Mouse (Mus musculus): ENCODE measurements around the gene Suco. TPM values are rescaled to one million over a fixed set of nuclear protein-coding genes. Genes with fewer than 3 reads are reported as not detected.

Gene Suco
- polyA plus RNA-seq, 1 experiment from 2014 or later, result 13.1 TPM

DNA sequence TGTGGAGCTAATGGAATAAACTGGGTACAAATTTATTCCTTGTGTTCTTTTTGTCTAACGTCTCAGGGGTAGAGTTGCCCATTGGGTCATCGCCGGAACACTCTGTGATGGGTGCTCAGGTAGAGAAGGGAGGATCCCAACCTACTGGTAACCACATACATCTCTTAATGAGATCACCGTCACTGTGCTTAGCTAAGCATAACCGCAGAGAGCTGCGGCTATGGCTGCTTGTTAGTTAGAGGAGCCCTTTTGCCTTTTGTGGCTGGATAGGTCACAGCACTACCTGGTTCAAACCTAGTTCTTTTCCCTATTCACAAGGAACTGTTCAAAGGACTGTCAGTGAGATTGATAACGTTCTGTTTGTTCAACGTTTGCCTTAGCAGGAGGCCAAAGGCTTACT, 32.6 kb upstream of the Suco start:
- Histone ChIP-seq H3K27ac (ENCODE audit: low read length) (no peak overlapping the region), H3K4me2 (replicated peaks; ENCODE audit: low read depth, low read length) (no peak overlapping the region), H3K9ac (replicated peaks; ENCODE audit: low read depth) (no peak overlapping the region), H3K36me3 (ENCODE audit: insufficient read depth, low read length) (no peaks in the 10 kb centered on the region), H3K27me3 (replicated peaks; ENCODE audit: insufficient read depth, low read length) (no peaks in the 10 kb centered on the region), H3K4me3 (ENCODE audit: low read depth, low read length) (no peak overlapping the region), H3K4me1 (ENCODE audit: insufficient read depth, low read depth, low read length) (peaks cover 4% of the 10 kb centered on the region; the same call in 1 of the 2 replicates), H3K9me3 (ENCODE audit: low read length) (no peaks in the 10 kb centered on the region)
- WGBS, result 65% methylated on average over 8 of the region's 8 CpGs
- TF ChIP-seq EP300 (IDR thresholded peaks at IDR 0.05) (no peak), CTCF (IDR thresholded peaks at IDR 0.05) (no peak)
- ATAC-seq, result no peak
- DNase-seq (ENCODE audit: low spot score), result no peak

DNA sequence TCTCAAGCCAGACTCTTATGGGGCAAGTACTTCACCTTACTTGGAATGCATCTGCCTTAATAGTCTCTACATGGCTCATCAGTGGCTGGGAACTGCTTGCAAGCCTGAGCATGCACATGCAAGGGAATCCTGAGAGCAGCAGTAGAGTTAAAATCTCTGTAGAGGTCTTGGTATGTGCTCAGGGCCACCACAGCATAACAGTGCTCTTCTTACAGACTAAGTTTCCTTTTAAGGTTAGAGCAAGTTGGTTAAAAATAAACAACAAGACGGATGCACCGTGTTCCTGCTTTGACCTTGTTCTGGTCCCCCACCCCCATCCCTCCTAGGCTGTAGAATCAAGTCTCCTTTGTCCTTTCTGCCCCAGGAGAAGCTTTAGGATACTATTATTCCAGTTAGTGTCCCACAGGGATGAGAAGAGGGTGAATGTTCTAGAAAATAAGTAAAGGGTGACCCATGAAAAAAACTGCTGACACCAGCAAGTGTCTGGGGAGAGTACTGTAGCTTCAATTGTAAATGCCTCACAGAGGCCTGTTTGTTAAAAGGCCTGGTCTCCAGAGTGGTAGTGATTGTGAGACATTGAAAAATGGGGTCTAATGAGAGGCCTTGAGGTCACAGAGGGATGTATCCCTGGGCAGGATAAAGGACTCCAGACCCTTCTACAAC, 31.4 kb upstream of the Suco start:
- no peak overlapping the region for H3K9ac ChIP-seq (replicated peaks; ENCODE audit: low read depth)
- no peaks in the 10 kb centered on the region; the same call in 1 of the 2 replicates for H3K4me1 ChIP-seq (ENCODE audit: insufficient read depth, low read depth, low read length)
- ATAC-seq, result no peak
- no peak overlapping the region for H3K4me2 ChIP-seq (replicated peaks; ENCODE audit: low read depth, low read length)
- no peak overlapping the region for H3K27ac ChIP-seq (ENCODE audit: low read length)
- no peaks in the 10 kb centered on the region for H3K36me3 ChIP-seq (ENCODE audit: insufficient read depth, low read length)
- DNase-seq (ENCODE audit: low spot score), result no peak
- TF ChIP-seq CTCF (IDR thresholded peaks at IDR 0.05), result no peak
- TF ChIP-seq EP300 (IDR thresholded peaks at IDR 0.05), result no peak
- no peaks in the 10 kb centered on the region for H3K9me3 ChIP-seq (ENCODE audit: low read length)
- H3K4me3 ChIP-seq (ENCODE audit: low read depth, low read length), result no peak overlapping the region
- no peaks in the 10 kb centered on the region for H3K27me3 ChIP-seq (replicated peaks; ENCODE audit: insufficient read depth, low read length)
- WGBS, result 10% methylated on average over 2 of the region's 2 CpGs

DNA sequence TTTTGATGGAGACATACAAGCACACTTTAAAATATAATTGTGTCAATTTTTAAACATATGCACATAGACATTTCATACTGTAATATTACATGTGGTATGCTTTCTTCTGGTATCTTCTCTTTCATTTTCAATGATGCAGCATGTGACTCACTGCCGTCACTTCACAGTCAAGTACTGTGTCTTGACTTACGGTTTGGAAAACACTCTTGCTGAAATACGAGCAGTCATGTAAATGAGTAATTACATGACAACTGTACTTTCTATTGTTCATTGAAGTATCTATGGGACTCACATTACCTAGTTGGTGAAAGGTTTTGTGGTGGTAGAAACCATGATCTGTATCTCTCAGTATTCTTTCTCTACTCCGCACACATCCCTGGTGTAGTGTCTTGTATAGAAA, 30.6 kb upstream of the Suco start:
- Histone ChIP-seq H3K9ac (replicated peaks; ENCODE audit: low read depth) (no peak overlapping the region), H3K27me3 (replicated peaks; ENCODE audit: insufficient read depth, low read length) (no peaks in the 10 kb centered on the region), H3K36me3 (ENCODE audit: insufficient read depth, low read length) (no peaks in the 10 kb centered on the region), H3K4me2 (replicated peaks; ENCODE audit: low read depth, low read length) (no peak overlapping the region), H3K27ac (ENCODE audit: low read length) (no peak overlapping the region), H3K4me3 (ENCODE audit: low read depth, low read length) (no peak overlapping the region), H3K9me3 (ENCODE audit: low read length) (no peaks in the 10 kb centered on the region), H3K4me1 (ENCODE audit: insufficient read depth, low read depth, low read length) (no peaks in the 10 kb centered on the region)
- no peak for TF ChIP-seq EP300 (IDR thresholded peaks at IDR 0.05)
- TF ChIP-seq CTCF (IDR thresholded peaks at IDR 0.05), result no peak
- DNase-seq (ENCODE audit: low spot score) (no peak), ATAC-seq (no peak)
- WGBS, result 74% methylated on average over 4 of the region's 4 CpGs

DNA sequence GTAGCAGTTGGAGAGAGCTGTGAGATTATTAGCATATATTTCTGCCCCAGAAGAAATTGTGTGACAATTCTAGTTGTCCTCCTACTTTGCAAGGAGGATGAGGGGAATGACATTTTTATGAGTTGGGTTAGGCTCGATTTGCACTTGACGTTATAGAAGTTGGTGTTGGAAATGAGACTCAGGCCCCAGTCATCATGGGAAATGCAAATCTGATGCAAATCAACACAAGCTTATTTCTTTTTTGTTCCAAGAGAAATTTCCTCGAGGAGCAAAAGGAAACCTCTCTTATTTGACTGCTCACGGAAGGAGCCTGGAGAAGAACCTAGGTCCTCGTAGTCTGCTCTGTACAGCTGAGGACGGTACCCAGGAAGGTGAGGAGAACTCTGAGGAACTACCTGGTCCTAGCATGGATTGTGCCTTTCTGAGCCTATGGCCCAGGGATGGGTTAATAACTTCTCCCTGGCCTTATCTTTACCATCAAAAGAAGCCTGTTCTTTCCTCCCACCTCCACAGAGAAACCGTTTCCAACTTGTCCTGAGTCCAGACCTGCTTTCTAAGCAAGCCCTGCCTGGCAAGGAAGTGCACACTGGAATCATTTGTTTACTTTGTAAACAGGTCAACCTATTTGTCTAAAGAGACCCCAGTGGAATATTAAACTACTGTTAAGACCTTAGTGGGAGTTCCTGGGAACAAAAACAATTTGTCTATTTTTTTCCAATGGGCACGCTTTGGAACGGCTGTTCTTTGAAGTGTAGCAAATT, 26.4 kb upstream of the Suco start:
- DNase-seq (ENCODE audit: low spot score) (no peak), ATAC-seq (no peak)
- 63% methylated on average over 9 of the region's 9 CpGs for WGBS
- H3K4me1 ChIP-seq (ENCODE audit: insufficient read depth, low read depth, low read length), result no peaks in the 10 kb centered on the region
- H3K4me2 ChIP-seq (replicated peaks; ENCODE audit: low read depth, low read length), result no peak overlapping the region
- no peaks in the 10 kb centered on the region for H3K9me3 ChIP-seq (ENCODE audit: low read length)
- no peak overlapping the region for H3K27ac ChIP-seq (ENCODE audit: low read length)
- no peak for TF ChIP-seq CTCF (IDR thresholded peaks at IDR 0.05)
- no peak overlapping the region for H3K9ac ChIP-seq (replicated peaks; ENCODE audit: low read depth)
- no peaks in the 10 kb centered on the region for H3K36me3 ChIP-seq (ENCODE audit: insufficient read depth, low read length)
- H3K4me3 ChIP-seq (ENCODE audit: low read depth, low read length), result no peak overlapping the region
- H3K27me3 ChIP-seq (replicated peaks; ENCODE audit: insufficient read depth, low read length), result no peaks in the 10 kb centered on the region

DNA sequence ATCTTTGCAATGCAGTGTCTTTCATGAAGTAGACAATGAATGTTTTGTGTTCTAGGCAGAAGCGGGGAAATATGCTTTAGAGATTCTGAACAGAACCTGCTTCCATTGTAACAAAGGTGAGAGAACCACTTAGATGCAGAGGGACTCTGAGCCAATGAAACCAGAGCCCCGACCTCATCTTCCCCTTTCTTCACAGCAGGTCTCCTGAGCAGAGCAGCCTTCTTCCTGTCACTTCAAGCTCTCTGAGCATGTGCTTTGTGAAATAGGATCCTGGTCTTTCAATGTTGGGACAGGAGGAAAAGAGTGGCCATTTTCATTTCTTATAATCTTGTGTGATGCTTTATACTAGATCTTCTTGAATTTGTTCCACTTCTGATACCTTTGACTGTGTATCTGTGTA, 23.6 kb upstream of the Suco start:
- Histone ChIP-seq H3K9ac (replicated peaks; ENCODE audit: low read depth) (no peak overlapping the region), H3K27ac (ENCODE audit: low read length) (no peak overlapping the region), H3K9me3 (ENCODE audit: low read length) (no peaks in the 10 kb centered on the region), H3K4me2 (replicated peaks; ENCODE audit: low read depth, low read length) (no peak overlapping the region), H3K4me1 (ENCODE audit: insufficient read depth, low read depth, low read length) (no peaks in the 10 kb centered on the region), H3K4me3 (ENCODE audit: low read depth, low read length) (no peak overlapping the region), H3K27me3 (replicated peaks; ENCODE audit: insufficient read depth, low read length) (no peaks in the 10 kb centered on the region), H3K36me3 (ENCODE audit: insufficient read depth, low read length) (no peaks in the 10 kb centered on the region)
- WGBS, result 53% methylated on average over 2 of the region's 2 CpGs
- no peak for TF ChIP-seq CTCF (IDR thresholded peaks at IDR 0.05)
- TF ChIP-seq EP300 (IDR thresholded peaks at IDR 0.05), result no peak
- ATAC-seq (no peak), DNase-seq (ENCODE audit: low spot score) (no peak)

DNA sequence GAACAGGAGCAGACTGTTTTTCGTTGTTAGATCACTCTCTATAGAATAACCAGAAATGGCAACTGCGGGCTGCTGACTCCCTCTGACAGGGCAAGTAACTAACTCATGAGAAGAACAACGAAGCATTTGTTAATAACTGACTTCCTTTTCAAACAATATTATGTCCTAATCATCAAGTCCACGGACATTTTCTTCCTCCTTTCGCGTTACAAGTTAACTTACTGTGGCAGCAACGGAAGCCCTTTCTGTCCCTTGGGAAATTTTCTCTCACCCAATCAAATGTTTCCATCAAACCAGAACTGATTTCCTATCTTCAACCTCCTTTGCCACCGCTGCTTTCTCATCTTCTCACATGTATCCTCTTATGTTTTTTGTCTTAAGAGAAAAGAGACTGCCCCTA, 20.8 kb upstream of the Suco start:
- no peaks in the 10 kb centered on the region for H3K9me3 ChIP-seq (ENCODE audit: low read length)
- no peak overlapping the region for H3K4me3 ChIP-seq (ENCODE audit: low read depth, low read length)
- H3K4me1 ChIP-seq (ENCODE audit: insufficient read depth, low read depth, low read length), result no peaks in the 10 kb centered on the region
- no peak overlapping the region for H3K4me2 ChIP-seq (replicated peaks; ENCODE audit: low read depth, low read length)
- ATAC-seq (no peak), DNase-seq (ENCODE audit: low spot score) (no peak)
- H3K36me3 ChIP-seq (ENCODE audit: insufficient read depth, low read length), result no peaks in the 10 kb centered on the region
- H3K9ac ChIP-seq (replicated peaks; ENCODE audit: low read depth), result no peak overlapping the region
- WGBS, result 60% methylated on average over 8 of the region's 8 CpGs
- no peaks in the 10 kb centered on the region for H3K27me3 ChIP-seq (replicated peaks; ENCODE audit: insufficient read depth, low read length)
- TF ChIP-seq CTCF (IDR thresholded peaks at IDR 0.05) (no peak), EP300 (IDR thresholded peaks at IDR 0.05) (no peak)
- H3K27ac ChIP-seq (ENCODE audit: low read length), result no peak overlapping the region
